Mouse (Mus musculus) brain, embryonic 14.5 days (tissue): ENCODE data around the gene Chrnb4.

Experiments used
- CTCF ChIP-seq: fragments of 200-500 bp; IDR thresholded peaks from 2 replicates; pipeline ENCODE4 v1.5.1; 2012; ENCODE audit warnings: inconsistent platforms, mild to moderate bottlenecking, moderate library complexity, borderline replicate concordance; ENCODE audit not compliant: insufficient read depth, insufficient read length; ENCODE audit errors: extremely low read depth
- POLR2A ChIP-seq: fragments of 200-500 bp; IDR thresholded peaks from 2 replicates; pipeline ENCODE4 v1.6.1; 2012; ENCODE audit warnings: mild to moderate bottlenecking, inconsistent platforms, borderline replicate concordance; ENCODE audit not compliant: poor library complexity, insufficient read depth, insufficient read length, severe bottlenecking; ENCODE audit errors: extremely low read depth

DNA sequence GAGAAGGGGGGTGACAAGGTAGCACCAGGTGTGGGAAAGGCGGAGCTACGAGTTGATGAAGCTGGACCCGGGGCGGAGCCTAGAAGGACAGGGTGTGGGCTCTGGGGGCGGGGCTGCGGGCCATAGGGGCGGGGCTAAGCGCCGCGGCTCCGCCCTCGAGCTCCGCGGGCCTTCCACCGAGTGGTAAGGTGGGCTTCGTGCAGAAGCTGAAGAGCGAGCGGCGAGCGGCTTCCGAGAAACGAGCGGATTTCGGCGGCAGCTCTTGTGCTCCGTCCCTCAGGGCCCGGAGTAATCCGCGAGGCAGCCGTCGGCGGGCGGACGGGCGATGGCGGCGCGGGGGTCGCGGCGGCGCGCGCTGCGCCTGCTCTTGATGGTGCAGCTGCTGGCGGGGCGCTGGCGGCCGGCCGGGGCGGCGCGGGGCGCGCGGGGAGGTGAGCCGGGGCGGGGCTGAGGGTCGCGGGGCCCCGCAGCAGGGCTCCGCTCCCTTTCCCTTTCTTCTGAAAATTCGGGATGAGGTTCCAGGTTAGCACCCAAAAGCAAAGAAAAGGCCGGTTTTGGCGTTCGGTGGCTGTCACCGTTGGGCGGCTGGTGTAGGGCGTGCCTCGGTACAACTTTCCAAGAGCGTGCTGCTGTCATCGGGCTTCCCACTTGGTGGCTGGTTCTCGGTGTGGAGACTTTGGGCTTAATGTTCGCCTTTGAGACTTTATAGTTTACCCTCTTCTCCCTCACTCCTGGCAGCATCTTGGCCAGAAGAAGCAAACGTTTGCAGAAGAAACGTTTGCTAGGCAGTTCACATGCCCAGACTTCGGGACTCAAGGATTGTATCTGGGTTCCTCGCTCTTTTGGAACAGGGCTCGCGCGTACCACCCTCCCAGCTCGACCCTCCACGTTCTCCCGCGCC is 67.0 kb downstream of the Chrnb4 start:
- TF ChIP-seq CTCF: no peak
- TF ChIP-seq POLR2A: no peak
